Mouse (Mus musculus) hindbrain, postnatal 0 days (tissue): ENCODE data around the gene Klhdc9. TPM values are rescaled to one million over a fixed set of nuclear protein-coding genes. Genes with fewer than 3 reads are reported as not detected.

Experiments
- ATAC-seq: fragments of 200-750 bp; cut with Nextera tagmentation; 2 replicates; pipeline ENCODE4 v1.8.0; 2017; ENCODE audit warnings: mild to moderate bottlenecking, moderate TSS enrichment, moderate library complexity
- DNase-seq: peaks from one replicate; pipeline ENCODE4 v3.0.0-alpha.2; 2015; ENCODE audit warnings: low spot score
- H3K27ac ChIP-seq: fragments of 300-500 bp; sonication (generic); 2 replicates; pipeline ENCODE4 v1.5.1; 2014; ENCODE audit warnings: mild to moderate bottlenecking
- H3K27me3 ChIP-seq: fragments of 300-500 bp; sonication (generic); 2 replicates; pipeline ENCODE4 v1.6.1; 2014; ENCODE audit warnings: low read length, mixed read lengths; ENCODE audit not compliant: insufficient read depth
- H3K36me3 ChIP-seq: fragments of 300-500 bp; sonication (generic); 2 replicates; pipeline ENCODE4 v1.6.1; 2014; ENCODE audit warnings: low read length, mixed read lengths; ENCODE audit not compliant: insufficient read depth
- H3K4me1 ChIP-seq: fragments of 300-500 bp; sonication (generic); 2 replicates; pipeline ENCODE4 v1.6.1; 2014; ENCODE audit warnings: antibody characterized with exemption, low read length, mixed read lengths; ENCODE audit not compliant: insufficient read depth
- H3K4me2 ChIP-seq: fragments of 300-500 bp; sonication (generic); 2 replicates; pipeline ENCODE4 v1.6.1; 2014; ENCODE audit warnings: low read depth, mild to moderate bottlenecking, low read length, moderate library complexity, mixed read lengths
- H3K4me3 ChIP-seq: fragments of 300-500 bp; sonication (generic); 2 replicates; pipeline ENCODE4 v1.5.1; 2014; ENCODE audit warnings: low read length
- H3K9ac ChIP-seq: fragments of 300-500 bp; sonication (generic); replicated peaks from 2 replicates; pipeline ENCODE4 v1.6.1; 2014; ENCODE audit warnings: mild to moderate bottlenecking, low read length, moderate library complexity, mixed read lengths
- H3K9me3 ChIP-seq: fragments of 300-500 bp; sonication (generic); 2 replicates; pipeline ENCODE4 v1.6.1; 2016; ENCODE audit warnings: low read length, mixed read lengths
- CTCF ChIP-seq: IDR thresholded peaks from 2 replicates; pipeline ENCODE4 v1.5.1; 2016; ENCODE audit warnings: antibody characterized with exemption, control low read depth, low read depth
- WGBS: fragments of 180-500 bp; shearing (Covaris S2); extraction: QIAGEN DNeasy Blood & Tissue Kit; methylation state at CpG from one replicate; pipeline ENCODE4 v1.1.7; 2014; 5-methylcytosine and 5-hydroxymethylcytosine counted together
- polyA plus RNA-seq: library from polyadenylated mRNA; unstranded; fragments of >200 nt; fragmentation: Nextera tagmentation; extraction: Ambion mirVana; gene quantifications from 2 replicates; pipeline ENCODE4 v1.2.1, GENCODE M21; 2015
- total RNA-seq: library from RNA; depleted of rRNA; stranded (reverse); fragments of >200 nt; gene quantifications from 2 replicates; pipeline ENCODE4 v1.2.3, GENCODE M21; 2014

Klhdc9 gene
- total and polyA plus RNA-seq, 2 experiments from 2014 or later = 5.1 to 5.3 TPM

DNA sequence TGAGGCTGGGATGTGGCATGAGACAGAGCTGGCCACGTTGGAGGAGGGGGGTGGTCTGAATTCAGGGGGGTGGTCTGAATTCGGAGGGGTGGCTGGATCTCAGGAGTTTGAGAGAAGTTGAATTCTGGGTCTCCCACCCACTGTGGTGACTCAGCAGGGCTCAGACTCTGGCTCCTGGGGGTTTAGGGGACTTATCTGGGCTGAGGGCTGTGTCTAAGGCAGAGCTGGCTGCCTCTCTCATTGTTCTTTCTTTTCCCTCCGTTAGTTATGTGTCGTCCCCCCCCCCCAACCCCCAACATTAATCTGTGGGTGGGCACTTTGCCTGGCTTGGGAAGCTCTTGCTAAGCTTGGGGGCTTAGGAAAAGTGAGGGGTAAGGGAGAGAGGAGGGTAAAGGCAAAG is 13.3 kb upstream of the Klhdc9 start:
- no peak overlapping the region for H3K9ac ChIP-seq
- 10% methylated on average over 4 of the region's 4 CpGs for WGBS

DNA sequence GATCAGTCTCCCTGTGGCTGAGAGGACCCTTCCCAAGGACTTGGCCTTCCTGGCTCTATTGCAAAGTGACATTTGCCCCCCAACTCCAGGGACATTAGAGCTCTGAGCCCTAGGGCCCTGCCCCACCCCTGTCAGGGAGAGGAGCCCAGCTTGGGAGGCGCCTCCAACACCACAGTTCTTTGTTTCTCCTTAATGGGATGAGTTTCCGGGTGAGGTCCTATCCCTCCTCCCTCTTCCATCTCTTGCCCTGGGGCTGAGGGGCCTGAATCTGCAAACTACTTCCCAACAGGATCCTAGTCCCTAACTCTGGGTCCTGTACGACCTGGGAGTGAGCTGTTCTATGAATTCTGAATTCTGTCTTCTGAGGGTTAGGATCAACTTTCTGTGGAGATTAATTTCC is 12.3 kb upstream of the Klhdc9 start:
- Histone ChIP-seq H3K36me3 (no peaks in the 10 kb centered on the region), H3K27ac (no peak overlapping the region), H3K4me2 (no peak overlapping the region), H3K4me1 (no peaks in the 10 kb centered on the region), H3K27me3 (no peaks in the 10 kb centered on the region), H3K9ac (no peak overlapping the region), H3K9me3 (no peaks in the 10 kb centered on the region), H3K4me3 (no peak overlapping the region)
- 67% methylated on average over 3 of the region's 3 CpGs for WGBS
- DNase-seq (no peak), ATAC-seq (no peak)
- TF ChIP-seq CTCF = no peak

More for the DNA sequence above, 13.3 kb upstream of the Klhdc9 start:
- Histone ChIP-seq H3K27ac (no peak overlapping the region), H3K27me3 (no peaks in the 10 kb centered on the region), H3K4me3 (no peak overlapping the region), H3K9me3 (no peaks in the 10 kb centered on the region), H3K4me1 (no peaks in the 10 kb centered on the region), H3K4me2 (no peak overlapping the region), H3K36me3 (no peaks in the 10 kb centered on the region)
- ATAC-seq (no peak), DNase-seq (no peak)
- no peak for TF ChIP-seq CTCF

DNA sequence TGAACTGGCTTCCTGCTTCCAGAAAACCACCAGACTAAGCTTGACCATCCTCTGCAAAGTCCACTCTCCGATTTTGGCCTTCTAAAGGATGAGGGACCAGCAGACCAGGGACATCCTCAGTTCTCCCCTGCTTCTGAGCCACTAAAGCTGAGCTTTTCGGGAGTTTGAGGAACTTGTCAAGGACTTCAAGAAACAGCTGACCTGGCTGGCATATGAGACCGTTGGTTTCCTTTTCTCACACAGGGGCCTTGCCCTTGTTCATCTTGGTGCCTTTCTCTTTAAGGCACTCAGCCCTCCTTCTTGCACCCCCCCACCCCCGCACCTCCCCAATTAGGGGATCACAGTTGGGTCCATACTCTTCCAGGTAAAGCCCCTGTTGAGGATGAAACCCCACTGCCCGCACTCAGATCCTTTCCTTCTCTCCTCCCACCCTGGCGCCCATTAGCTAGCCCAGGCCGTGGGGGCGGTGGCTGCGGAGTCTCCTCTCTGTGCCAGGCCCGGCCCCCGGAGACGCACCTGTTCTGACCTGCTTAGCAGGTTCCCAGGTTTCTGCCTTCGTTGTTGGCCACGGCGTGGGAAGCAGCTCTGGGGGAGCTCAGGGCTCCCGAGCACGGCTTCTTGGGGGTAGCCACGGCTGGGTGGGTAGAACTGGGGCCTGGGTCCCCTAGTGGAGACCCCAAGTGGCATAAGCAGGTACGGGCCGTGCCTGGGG is 9.4 kb upstream of the Klhdc9 start, which contains the start of gene Nectin4:
TSS of gene Nectin4 (plus strand) at position 255 of the 712 bp plus-strand sequence.
- TF ChIP-seq CTCF = no peak
- Histone ChIP-seq H3K9ac (no peak within 1 kb of the TSS), H3K4me2 (no peak within 1 kb of the TSS), H3K4me1 (no peaks in the 10 kb centered on the region), H3K4me3 (no peak within 1 kb of the TSS), H3K27me3 (no peaks in the 10 kb centered on the region), H3K9me3 (no peaks in the 10 kb centered on the region), H3K36me3 (no peaks in the 10 kb centered on the region), H3K27ac (no peak within 1 kb of the TSS)
- DNase-seq (no peak), ATAC-seq (no peak)
- WGBS = 46% methylated on average over 19 of the region's 20 CpGs

DNA sequence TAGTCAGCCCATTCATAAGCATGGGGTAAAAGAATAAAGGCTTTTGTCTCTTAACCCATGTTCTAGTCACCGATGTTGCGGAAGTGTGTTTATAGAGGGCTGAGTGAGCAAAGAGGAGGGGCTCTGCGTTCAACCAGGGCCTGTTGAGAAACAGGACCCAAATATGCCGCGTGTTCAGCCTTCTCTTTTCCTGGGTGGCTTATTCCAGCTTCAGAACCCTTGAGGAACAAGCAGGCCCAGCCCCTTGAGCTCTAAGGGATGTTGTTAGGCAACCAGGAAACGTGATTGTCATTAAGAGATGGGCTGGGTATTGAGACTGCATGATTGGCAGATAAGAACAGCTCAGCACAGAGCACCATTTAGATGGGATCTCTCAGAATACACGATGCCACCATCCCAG is 5.3 kb upstream of the Klhdc9 start:
- DNase-seq = no peak
- H3K9ac ChIP-seq = no peak overlapping the region
- no peaks in the 10 kb centered on the region for H3K9me3 ChIP-seq
- H3K27ac ChIP-seq = no peak overlapping the region
- no peaks in the 10 kb centered on the region for H3K36me3 ChIP-seq
- ATAC-seq = no peak
- H3K4me3 ChIP-seq = no peak overlapping the region
- H3K4me2 ChIP-seq = no peak overlapping the region
- no peaks in the 10 kb centered on the region for H3K27me3 ChIP-seq
- no peak for TF ChIP-seq CTCF
- H3K4me1 ChIP-seq = no peaks in the 10 kb centered on the region
- WGBS = 55% methylated on average over 7 of the region's 7 CpGs

DNA sequence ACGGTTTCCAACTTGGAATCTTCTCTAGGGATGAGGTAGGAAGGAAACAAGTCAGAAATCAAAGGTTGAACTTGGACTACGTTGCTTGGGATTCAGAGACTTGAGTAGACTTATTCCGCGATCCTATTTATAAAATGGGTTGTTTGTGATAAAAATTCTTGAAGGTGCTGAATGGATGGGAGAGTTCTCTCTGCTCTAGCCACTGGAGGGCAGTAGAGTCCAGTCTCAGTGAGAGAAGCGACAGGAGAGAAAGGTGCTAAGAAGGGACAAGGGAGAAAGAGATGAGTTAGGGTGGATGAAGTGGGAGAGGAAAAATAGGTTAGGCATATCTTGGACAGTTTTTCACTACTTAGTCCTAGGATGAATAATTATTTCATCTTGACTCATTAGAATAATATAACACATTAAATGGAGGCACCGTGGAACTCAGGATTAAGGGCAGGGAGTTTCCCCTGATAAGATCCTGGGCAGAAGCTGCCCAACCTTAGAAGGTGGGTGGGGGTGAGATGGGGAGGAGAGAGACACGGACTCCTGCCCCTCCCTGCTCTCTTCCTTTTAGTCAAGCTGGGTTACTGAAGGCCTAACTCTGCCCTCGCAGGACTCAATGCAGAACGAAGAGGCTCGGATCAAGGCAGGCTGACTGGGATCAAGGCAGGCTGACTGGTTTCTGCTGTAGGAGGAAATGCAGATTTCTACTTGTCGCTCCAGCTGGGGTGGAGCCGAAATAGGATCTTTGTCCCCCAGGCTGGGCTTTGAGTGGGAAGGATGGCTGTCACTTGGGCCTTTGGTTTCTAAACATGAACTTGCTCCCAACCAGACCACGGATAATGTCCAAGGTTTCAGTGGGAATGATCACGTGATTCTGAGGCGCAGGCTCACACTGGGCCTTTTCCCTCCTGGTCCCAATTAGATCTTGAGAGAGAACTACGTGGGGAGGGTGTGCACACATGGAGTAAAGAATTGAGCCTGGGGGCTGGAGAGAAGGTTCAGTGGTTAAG is 807 bp upstream of the Klhdc9 start:
- DNase-seq (peak; percentile 88), ATAC-seq (peak; percentile 59; the same call in 1 of the 2 replicates)
- Histone ChIP-seq H3K9ac (peak overlapping the region; percentile 64), H3K9me3 (no peaks in the 10 kb centered on the region), H3K27me3 (no peaks in the 10 kb centered on the region), H3K4me1 (no peaks in the 10 kb centered on the region), H3K4me2 (peak overlapping the region; percentile 86), H3K27ac (peak overlapping the region; percentile 80), H3K36me3 (peaks cover 3% of the 10 kb centered on the region; the same call in 1 of the 2 replicates), H3K4me3 (peak overlapping the region; percentile 55)
- WGBS = 31% methylated on average over 16 of the region's 16 CpGs
- peak; percentile 90 for TF ChIP-seq CTCF

DNA sequence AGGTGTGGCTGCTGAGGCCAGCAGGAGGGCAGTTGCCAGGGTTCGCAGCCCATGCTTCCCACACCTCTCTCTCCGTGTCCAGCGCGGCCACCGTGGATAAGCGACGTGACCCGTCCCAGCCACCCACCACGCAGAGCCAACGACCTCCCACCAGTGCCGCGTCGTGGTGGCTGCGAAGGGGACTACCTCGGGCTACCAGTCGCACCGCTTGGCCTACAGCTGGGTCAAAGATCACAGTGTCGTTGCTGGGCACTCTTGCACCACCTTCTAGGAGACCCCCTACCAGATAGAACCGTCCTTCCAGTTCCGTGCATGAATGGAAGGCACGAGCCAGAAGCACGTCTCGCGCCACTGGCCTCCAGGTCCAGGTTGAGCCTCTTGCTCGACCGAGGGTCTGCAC is 345 bp downstream of the Klhdc9 start:
- ATAC-seq = no peak; the same call in 1 of the 2 replicates
- no peaks in the 10 kb centered on the region for H3K4me1 ChIP-seq
- H3K27ac ChIP-seq = peak overlapping the region; percentile 77
- H3K4me3 ChIP-seq = peak overlapping the region; percentile 55
- no peak for DNase-seq
- peaks cover 5% of the 10 kb centered on the region; the same call in 1 of the 2 replicates for H3K36me3 ChIP-seq
- peak overlapping the region; percentile 86 for H3K4me2 ChIP-seq
- H3K9ac ChIP-seq = peak overlapping the region; percentile 64
- H3K27me3 ChIP-seq = no peaks in the 10 kb centered on the region
- H3K9me3 ChIP-seq = no peaks in the 10 kb centered on the region
- no peak for TF ChIP-seq CTCF
- WGBS = 8% methylated on average over 26 of the region's 26 CpGs
